Mouse (Mus musculus): ENCODE results near the gene Spsb4.

Gene Spsb4

GRCm38 (mm10) chr9:96977287-96978145 lies 41.1 kb downstream of the Spsb4 start:
- peak; percentile 36 for DNase-seq

- DNase-seq, result no peak
These were observed 45.6 kb downstream of the Spsb4 start for GRCm38 (mm10) chr9:96973091-96973490.

GRCm38 (mm10) chr9:96971625-96972404 lies 46.8 kb downstream of the Spsb4 start:
- DNase-seq, result peak; percentile 74

GRCm38 (mm10) chr9:96967516-96967915 lies 51.1 kb downstream of the Spsb4 start:
- DNase-seq, result no peak

GRCm38 (mm10) chr9:96966465-96966864 lies 52.2 kb downstream of the Spsb4 start:
- peak; percentile 59 for DNase-seq

- DNase-seq, result peak; percentile 65
These were observed 55.0 kb downstream of the Spsb4 start for GRCm38 (mm10) chr9:96963443-96964215.

GRCm38 (mm10) chr9:96962714-96963113 lies 55.9 kb downstream of the Spsb4 start:
- DNase-seq, result no peak

GRCm38 (mm10) chr9:96961986-96962701 lies 56.5 kb downstream of the Spsb4 start:
- DNase-seq, result peak; percentile 85

GRCm38 (mm10) chr9:96961006-96961405 lies 57.6 kb downstream of the Spsb4 start:
- DNase-seq, result peak; percentile 71

GRCm38 (mm10) chr9:96960241-96960640 lies 58.4 kb downstream of the Spsb4 start:
- DNase-seq, result peak; percentile 59

- DNase-seq, result peak; percentile 45
These were observed 59.2 kb downstream of the Spsb4 start for GRCm38 (mm10) chr9:96959469-96959868.

- peak; percentile 63 for DNase-seq
These were observed 60.5 kb downstream of the Spsb4 start for GRCm38 (mm10) chr9:96958009-96958615.

GRCm38 (mm10) chr9:96957298-96957865 lies 61.3 kb downstream of the Spsb4 start:
- DNase-seq, result no peak

- DNase-seq, result no peak
These were observed 61.9 kb downstream of the Spsb4 start for GRCm38 (mm10) chr9:96956646-96957297.

- DNase-seq, result no peak
These were observed 64.4 kb downstream of the Spsb4 start for GRCm38 (mm10) chr9:96954063-96954809.

GRCm38 (mm10) chr9:96953443-96953842 lies 65.2 kb downstream of the Spsb4 start:
- DNase-seq, result no peak

GRCm38 (mm10) chr9:96952310-96952975 lies 66.2 kb downstream of the Spsb4 start:
- DNase-seq, result peak; percentile 49

- no peak for DNase-seq
These were observed 69.1 kb downstream of the Spsb4 start for GRCm38 (mm10) chr9:96949551-96949950.

- DNase-seq, result no peak
These were observed 70.1 kb downstream of the Spsb4 start for GRCm38 (mm10) chr9:96948546-96948945.

GRCm38 (mm10) chr9:96947171-96947570 lies 71.5 kb downstream of the Spsb4 start:
- no peak for DNase-seq

All from kidney, postnatal 10 days (tissue).